Mouse (Mus musculus) neural tube, embryonic 14.5 days (tissue): ENCODE measurements around the gene Ss18l1. TPM values are rescaled to one million over a fixed set of nuclear protein-coding genes. Genes with fewer than 3 reads are reported as not detected.

Source experiments
- ATAC-seq: fragments of 200-750 bp; cut with Nextera tagmentation; 2 replicates; pipeline ENCODE4 v1.8.0; 2017; ENCODE audit warnings: low read depth, mild to moderate bottlenecking, moderate TSS enrichment, moderate library complexity
- H3K27ac ChIP-seq: fragments of 300-500 bp; sonication (generic); 2 replicates; pipeline ENCODE4 v1.5.1; 2014; ENCODE audit warnings: low read depth, mild to moderate bottlenecking, control low read depth, low read length, moderate library complexity, mixed read lengths
- H3K27me3 ChIP-seq: fragments of 300-500 bp; sonication (generic); 2 replicates; pipeline ENCODE4 v1.6.1; 2014; ENCODE audit warnings: low read length; ENCODE audit not compliant: control insufficient read depth, insufficient read depth
- H3K36me3 ChIP-seq: fragments of 300-500 bp; sonication (generic); 2 replicates; pipeline ENCODE4 v1.6.1; 2014; ENCODE audit warnings: low read length, mixed read lengths; ENCODE audit not compliant: control insufficient read depth, insufficient read depth
- H3K4me1 ChIP-seq: fragments of 300-500 bp; sonication (generic); 2 replicates; pipeline ENCODE4 v1.6.1; 2014; ENCODE audit warnings: low read length; ENCODE audit not compliant: control insufficient read depth, insufficient read depth
- H3K4me2 ChIP-seq: fragments of 300-500 bp; sonication (generic); 2 replicates; pipeline ENCODE4 v1.6.1; 2014; ENCODE audit warnings: mild to moderate bottlenecking, low read depth, low read length, control low read depth
- H3K4me3 ChIP-seq: fragments of 300-500 bp; sonication (generic); 2 replicates; pipeline ENCODE4 v1.5.1; 2014; ENCODE audit warnings: low read depth, low read length, control low read depth, mixed read lengths
- H3K9ac ChIP-seq: fragments of 300-500 bp; sonication (generic); replicated peaks from 2 replicates; pipeline ENCODE4 v1.6.1; 2014; ENCODE audit warnings: low read depth, mild to moderate bottlenecking, control low read depth, low read length, mixed read lengths
- H3K9me3 ChIP-seq: fragments of 300-500 bp; sonication (generic); 2 replicates; pipeline ENCODE4 v1.6.1; 2016; ENCODE audit warnings: low read length; ENCODE audit not compliant: control insufficient read depth
- WGBS: fragments of 180-500 bp; shearing (Covaris S2); extraction: QIAGEN DNeasy Blood & Tissue Kit; methylation state at CpG from one replicate; pipeline ENCODE4 v1.1.7; 2014; 5-methylcytosine and 5-hydroxymethylcytosine counted together
- polyA plus RNA-seq: library from polyadenylated mRNA; unstranded; fragments of >200 nt; fragmentation: Nextera tagmentation; extraction: Ambion mirVana; gene quantifications from 2 replicates; pipeline ENCODE4 v1.2.1, GENCODE M21; 2014

Gene Ss18l1
- polyA plus RNA-seq, 1 experiment from 2014 or later: 57.8 TPM

DNA sequence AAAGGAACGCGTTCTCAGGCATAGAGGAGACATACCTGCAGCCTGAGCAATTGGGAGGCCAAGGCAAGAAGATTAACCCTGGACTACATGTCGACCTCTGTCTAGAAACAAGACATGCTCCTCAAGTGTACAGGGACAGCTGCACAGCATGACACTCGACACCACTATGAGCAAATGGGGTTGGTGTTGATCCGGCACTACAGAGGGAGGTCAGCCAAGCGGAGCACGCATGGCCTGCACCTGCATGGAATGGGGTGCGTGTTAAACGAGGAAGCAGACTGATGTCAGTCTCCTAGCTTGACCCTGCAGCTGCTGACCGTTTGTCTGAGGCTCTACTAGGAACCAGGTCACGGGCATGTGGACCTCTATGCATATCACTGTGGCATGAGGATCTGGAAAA, 48.0 kb downstream of the Ss18l1 start:
- Histone ChIP-seq H3K4me3 (no peak overlapping the region), H3K4me2 (no peak overlapping the region), H3K36me3 (0 out of 2 replicates have a peak, but pooled peaks cover 3% of the 10 kb centered on the region), H3K9me3 (no peaks in the 10 kb centered on the region), H3K4me1 (no peaks in the 10 kb centered on the region), H3K27ac (no peak overlapping the region), H3K27me3 (no peaks in the 10 kb centered on the region), H3K9ac (no peak overlapping the region)
- no peak for ATAC-seq
- WGBS: 72% methylated on average over 11 of the region's 11 CpGs

DNA sequence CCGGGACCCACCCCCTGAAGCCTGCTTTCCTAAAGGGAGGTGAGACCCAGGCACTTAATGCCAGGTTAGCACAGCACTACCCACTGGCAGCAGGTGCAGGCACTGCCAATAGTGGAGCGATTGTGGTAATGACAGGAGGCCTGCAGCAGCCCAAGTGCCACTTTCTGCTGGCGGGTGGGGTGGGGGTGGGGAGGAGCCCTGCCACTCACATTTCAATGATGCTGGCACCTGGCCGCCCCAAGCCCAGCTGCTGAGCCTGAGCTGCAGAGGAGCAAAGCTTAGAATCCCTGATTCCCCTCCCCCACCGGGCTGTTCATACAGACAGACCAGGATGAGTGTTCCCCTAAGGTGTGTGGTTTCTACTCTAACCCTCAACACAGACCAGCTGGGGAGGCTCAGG, 53.4 kb downstream of the Ss18l1 start:
- no peak overlapping the region for H3K4me3 ChIP-seq
- peaks cover 3% of the 10 kb centered on the region; the same call in 1 of the 2 replicates for H3K4me1 ChIP-seq
- WGBS: 28% methylated on average over 5 of the region's 5 CpGs
- H3K9ac ChIP-seq: no peak overlapping the region
- H3K4me2 ChIP-seq: no peak overlapping the region
- no peaks in the 10 kb centered on the region for H3K9me3 ChIP-seq
- no peak overlapping the region for H3K27ac ChIP-seq
- no peaks in the 10 kb centered on the region for H3K36me3 ChIP-seq
- H3K27me3 ChIP-seq: peaks cover 3% of the 10 kb centered on the region; the same call in 1 of the 2 replicates
- 0 out of 2 replicates have a peak, but pooled peaks have one; percentile 36 for ATAC-seq

DNA sequence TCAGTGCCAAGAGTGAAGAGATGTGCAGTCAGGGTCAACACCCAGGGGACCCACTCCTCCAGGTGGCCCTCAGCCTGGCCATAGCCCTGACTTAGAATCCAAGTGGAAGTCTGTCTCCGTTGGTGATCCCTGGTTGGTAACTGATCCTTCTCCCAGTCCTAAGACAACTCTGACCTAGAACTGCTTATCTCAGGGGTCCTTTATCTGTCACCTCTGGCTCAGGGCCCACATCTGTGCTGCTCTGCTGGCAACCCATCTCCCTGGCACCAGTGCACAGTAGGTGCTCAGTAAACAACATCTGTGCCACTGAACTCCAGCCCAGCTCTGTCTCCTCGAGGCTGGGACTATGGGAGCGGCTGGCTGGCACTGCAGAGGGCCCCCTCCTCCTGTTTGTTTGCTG, 55.3 kb downstream of the Ss18l1 start:
- no peak for ATAC-seq
- Histone ChIP-seq H3K4me3 (no peak overlapping the region), H3K4me1 (peaks cover 3% of the 10 kb centered on the region; the same call in 1 of the 2 replicates), H3K36me3 (no peaks in the 10 kb centered on the region), H3K27ac (no peak overlapping the region), H3K9ac (no peak overlapping the region), H3K27me3 (peaks cover 11% of the 10 kb centered on the region; the same call in 1 of the 2 replicates), H3K4me2 (no peak overlapping the region), H3K9me3 (no peaks in the 10 kb centered on the region)
- 30% methylated on average over 3 of the region's 3 CpGs for WGBS

DNA sequence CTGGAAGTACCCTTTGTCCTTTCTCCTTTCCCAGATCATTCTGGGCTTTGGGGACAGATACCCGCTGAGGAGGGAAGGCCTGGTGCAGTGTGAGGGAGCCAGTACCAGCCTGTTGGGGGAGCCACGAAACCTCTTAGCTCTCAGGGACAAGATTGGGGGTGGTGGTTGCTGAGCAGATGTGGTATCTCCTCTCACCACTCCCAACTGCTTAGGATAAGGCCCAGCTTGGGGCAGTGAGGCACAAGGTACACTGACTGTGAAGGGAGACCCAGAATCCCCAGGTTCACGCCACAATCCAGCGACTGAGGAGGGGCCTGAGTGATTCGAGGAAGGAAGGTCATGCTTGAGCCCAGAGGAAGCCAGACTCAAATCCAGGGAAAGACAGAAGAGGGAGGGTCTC, 55.9 kb downstream of the Ss18l1 start:
- 39% methylated on average over 5 of the region's 5 CpGs for WGBS
- no peaks in the 10 kb centered on the region for H3K36me3 ChIP-seq
- no peak overlapping the region for H3K9ac ChIP-seq
- H3K4me2 ChIP-seq: no peak overlapping the region
- no peak for ATAC-seq
- no peak overlapping the region for H3K27ac ChIP-seq
- H3K27me3 ChIP-seq: peaks cover 11% of the 10 kb centered on the region; the same call in 1 of the 2 replicates
- H3K4me1 ChIP-seq: peaks cover 8% of the 10 kb centered on the region; the same call in 1 of the 2 replicates
- H3K9me3 ChIP-seq: no peaks in the 10 kb centered on the region
- no peak overlapping the region for H3K4me3 ChIP-seq

DNA sequence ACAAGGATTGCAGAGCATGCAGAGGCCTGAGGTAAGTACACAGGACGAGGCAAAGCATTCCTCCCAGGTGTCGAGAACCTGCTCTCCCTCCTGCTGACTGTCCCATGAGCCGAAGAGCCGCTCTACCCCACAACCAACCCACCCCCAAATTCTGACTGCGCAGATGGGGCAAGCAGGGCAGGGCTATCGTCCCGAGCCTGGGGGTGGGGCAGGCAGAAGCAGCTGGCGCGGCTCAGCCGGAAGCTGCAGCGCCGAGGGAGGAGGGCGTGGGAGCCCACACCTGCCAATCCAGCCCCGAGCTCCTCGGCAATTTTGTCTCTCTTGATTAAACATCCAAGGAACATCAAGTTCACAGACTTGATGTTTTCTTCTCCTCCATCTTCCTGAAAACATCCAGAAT, 57.2 kb downstream of the Ss18l1 start:
- no peak for ATAC-seq
- WGBS: 3% methylated on average over 15 of the region's 15 CpGs
- Histone ChIP-seq H3K36me3 (no peaks in the 10 kb centered on the region), H3K27ac (no peak overlapping the region), H3K4me1 (peaks cover 18% of the 10 kb centered on the region), H3K9me3 (no peaks in the 10 kb centered on the region), H3K4me2 (no peak overlapping the region), H3K27me3 (peaks cover 21% of the 10 kb centered on the region), H3K9ac (no peak overlapping the region; the same call in 1 of the 2 replicates), H3K4me3 (no peak overlapping the region)

DNA sequence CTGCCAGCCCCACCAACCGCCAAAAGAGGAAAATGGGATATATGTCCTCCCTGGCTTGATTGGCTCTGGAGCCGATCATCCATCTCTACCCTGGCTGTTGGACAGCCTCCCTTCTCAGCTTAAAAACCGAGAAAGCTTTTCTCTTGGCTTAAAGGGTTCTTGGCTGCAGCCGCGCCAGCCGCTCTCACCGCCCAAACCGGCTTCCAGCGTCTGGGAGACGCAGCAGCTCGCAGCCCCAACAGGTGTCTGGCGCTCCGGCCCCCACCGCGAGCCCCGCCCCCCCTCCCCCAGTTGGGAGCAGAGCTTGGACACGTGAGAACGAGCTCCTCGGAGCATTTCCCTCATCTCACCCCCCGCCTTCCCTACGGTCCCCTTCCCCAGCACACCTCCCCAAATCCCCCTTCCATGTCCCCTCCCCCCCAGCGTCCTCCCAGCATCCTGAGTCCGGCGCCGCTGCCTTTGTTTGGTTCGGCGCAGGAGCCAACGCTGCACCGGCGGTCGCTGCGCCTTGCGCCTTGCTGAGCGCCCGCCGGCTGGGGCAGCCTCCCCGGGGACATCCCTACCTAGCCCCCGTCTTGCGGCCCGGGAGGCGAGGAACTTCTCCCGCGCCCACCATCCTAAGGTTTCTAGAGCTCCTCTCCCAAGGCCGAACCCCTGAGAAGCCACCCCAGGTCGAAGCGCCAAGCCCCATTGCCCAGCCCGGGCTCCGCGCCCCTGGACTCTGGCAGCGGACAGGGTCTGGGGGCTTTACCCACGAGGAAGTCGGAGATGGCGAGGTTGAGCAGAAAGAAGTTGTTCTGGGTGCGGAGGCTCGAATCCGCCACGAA, 61.1 kb downstream of the Ss18l1 start:
- under 1% methylated on average over 56 of the region's 57 CpGs for WGBS
- H3K4me1 ChIP-seq: peaks cover 18% of the 10 kb centered on the region
- H3K9ac ChIP-seq: peak overlapping the region; percentile 51
- H3K4me2 ChIP-seq: peak overlapping the region; percentile 95
- H3K9me3 ChIP-seq: no peaks in the 10 kb centered on the region
- ATAC-seq: 0 out of 2 replicates have a peak, but pooled peaks have one; percentile 3
- no peak overlapping the region for H3K27ac ChIP-seq
- peaks cover 29% of the 10 kb centered on the region for H3K27me3 ChIP-seq
- no peaks in the 10 kb centered on the region for H3K36me3 ChIP-seq
- H3K4me3 ChIP-seq: peak overlapping the region; percentile 63

DNA sequence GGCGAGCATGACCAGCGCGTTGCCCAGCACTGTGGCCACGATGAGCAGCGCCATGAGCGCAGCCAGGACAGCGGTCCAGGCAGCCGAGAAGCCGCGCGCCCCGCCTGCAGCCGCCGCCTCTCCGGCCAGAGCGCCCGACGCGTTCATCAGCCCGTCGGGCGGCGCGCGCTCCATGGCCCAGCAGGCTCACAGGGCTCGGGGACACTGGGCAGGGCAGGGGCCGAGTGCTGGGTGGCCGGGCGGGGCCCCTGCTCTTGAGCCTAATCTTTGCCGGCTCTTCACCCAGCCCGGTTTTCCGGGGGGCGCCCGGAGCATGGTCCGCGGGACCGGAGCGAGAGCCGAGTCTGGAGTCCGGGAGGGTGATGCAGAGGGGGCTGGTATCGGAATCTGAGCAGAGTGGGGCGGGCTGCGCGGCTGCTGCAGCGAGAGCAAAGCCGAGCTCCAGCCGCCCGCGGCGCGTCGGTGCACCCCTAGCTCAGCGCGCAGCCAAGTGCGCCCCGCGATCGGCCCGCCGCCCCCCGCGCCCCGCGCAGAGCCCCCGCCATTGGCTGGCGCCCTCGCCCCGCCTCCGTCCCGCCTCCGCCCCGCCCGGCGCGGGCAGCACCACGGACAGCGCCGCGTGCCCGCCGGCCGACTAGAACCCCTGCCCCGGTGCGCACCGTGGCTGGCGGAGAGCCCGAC, 61.8 kb downstream of the Ss18l1 start, which contains the start of gene Hrh3:
Hrh3 (minus strand) TSS at position 511 of the 681 bp plus-strand sequence.
- WGBS: 0% methylated on average over 46 of the region's 87 CpGs
- ATAC-seq: peak; percentile 83
- no peak within 1 kb of the TSS for H3K27ac ChIP-seq
- H3K9me3 ChIP-seq: no peaks in the 10 kb centered on the region
- H3K9ac ChIP-seq: peak within 1 kb of the TSS; percentile 51
- H3K4me1 ChIP-seq: peaks cover 18% of the 10 kb centered on the region
- H3K27me3 ChIP-seq: peaks cover 29% of the 10 kb centered on the region
- H3K4me2 ChIP-seq: peak within 1 kb of the TSS; percentile 95
- H3K36me3 ChIP-seq: no peaks in the 10 kb centered on the region
- peak within 1 kb of the TSS; percentile 63 for H3K4me3 ChIP-seq

DNA sequence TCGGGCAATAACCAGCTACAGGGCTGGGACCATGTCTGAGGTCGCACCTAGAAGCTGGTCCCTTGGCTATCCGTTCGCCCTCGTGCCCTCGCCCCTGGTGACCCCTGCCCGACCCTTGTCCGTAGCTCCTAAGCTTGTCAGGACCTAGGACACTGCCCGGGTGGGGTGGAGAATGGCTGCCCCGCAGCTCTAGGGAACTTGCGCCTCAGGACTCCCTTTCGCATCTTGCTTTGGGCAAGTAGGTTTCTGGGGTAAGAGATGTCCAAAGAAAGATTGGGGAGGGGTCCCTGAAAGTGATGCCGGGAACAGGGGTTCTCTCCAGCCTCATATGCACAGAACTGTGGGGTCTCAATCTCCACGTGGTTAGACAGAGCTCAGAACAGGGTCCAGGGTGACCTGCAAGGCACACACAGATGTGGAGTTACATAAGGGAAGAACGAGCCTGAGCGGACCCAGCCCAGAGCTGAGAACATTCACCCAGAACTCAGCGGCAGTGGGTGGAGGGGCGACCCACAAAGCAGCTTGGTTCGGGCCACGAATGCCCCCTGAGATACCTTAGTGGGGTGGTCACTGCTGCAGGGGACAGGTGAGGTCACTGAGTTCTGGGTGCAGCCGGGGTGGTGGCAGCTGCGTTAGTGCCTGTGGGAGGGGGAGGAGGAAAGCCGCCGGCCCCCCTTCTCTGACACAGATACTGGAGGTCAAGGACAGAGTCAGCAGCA, 62.5 kb downstream of the Ss18l1 start:
- Histone ChIP-seq H3K36me3 (no peaks in the 10 kb centered on the region), H3K9ac (peak overlapping the region; percentile 51), H3K27ac (no peak overlapping the region), H3K4me2 (peak overlapping the region; percentile 95), H3K27me3 (peaks cover 29% of the 10 kb centered on the region), H3K4me3 (peak overlapping the region; percentile 63), H3K4me1 (peaks cover 18% of the 10 kb centered on the region), H3K9me3 (no peaks in the 10 kb centered on the region)
- 8% methylated on average over 24 of the region's 24 CpGs for WGBS
- ATAC-seq: no peak; the same call in 1 of the 2 replicates
